Mouse (Mus musculus) liver (tissue): Measurements from ENCODE around the gene Hid1.
"Not testable (repeated sequence)": the region's sequence is repeated elsewhere in the genome, so short reads cannot be mapped to it uniquely, and the experiment has no call there.

Source experiments
- DNase-seq: peaks from one replicate; pipeline ENCODE4 v3.0.0-alpha.2; 2020; ENCODE audit warnings: mixed read lengths

Gene Hid1

DNA sequence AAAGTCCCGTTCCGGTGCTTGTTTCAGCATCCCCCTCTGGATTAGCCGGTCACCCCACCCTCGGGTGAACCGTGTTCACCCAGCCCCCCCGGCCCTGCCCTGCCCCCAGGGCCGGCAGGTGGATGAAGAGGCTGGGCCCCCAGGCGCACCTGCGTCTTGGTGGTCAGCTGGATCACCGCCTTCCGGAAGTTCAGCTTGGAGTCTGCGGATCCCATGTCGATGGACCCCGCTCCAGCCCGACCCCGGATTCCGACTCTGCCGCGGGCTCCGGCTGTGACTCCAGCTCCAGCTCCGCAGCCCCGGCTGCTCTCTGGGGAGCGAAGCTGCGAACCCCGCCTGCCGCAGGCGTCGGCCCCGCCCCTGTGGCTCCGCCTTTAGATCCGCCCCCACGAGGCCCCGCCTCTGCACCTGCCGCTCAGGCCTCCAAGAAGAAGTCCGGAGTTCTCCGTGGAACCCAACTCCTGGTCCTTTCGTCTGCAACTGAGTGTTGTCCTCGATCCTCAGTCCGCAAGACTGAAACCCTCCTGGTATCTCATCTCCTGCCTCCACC, at the start of gene Hid1:
TSS of gene Hid1 (minus strand) at position 362 of the 550 bp plus-strand sequence.
- DNase-seq = peak; percentile 80

DNA sequence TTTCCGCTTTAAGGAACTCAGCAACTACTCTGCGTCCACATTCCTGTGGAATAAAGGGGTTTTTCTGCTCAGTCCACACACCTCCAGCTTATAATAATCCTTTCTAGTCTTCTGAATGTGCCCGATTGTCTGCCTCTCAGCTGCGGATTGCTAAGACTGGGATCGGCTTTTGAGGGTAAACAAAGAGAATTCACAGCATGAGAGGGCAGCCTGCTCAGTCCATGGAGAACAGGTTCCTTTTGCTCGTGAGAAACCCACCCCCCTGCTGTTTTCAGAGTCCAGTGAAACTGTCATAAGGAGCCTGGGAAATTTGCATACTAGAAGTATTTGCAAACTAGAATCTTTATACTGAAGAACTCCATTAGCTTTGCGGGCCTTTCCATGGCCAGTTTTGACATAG, 42.0 kb upstream of the Hid1 start:
- no peak for DNase-seq

DNA sequence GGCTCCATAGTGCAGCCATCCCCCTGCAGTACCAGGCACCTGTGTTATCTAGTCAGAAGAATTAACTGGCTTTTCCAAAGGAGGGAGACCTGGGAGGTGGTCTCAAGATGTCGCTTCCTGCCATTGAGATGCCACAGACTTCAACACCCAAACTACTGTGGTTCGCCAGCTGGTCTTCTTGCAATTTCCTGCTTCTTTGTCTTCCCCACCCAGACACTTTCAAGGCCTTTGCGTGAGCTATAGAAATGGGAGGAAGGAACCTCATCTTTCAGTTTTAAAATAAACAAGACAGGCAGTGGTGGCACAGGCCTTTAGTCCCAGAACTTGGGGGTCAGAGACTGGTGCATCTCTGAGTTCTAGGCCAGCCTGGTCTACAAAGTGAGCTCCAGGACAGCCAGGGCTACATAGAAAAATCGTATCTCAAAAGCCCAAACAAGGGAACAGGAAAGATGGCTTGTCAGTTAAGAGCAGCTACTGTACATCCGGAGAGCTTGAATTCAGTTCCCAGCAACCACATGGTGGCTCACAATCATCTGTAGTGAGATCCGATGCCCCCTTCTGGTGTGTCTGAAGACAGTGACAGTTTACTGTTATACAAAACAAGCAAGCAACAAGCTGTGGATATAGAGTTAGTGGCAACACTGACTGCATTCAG, 40.8 kb upstream of the Hid1 start:
- no peak for DNase-seq

DNA sequence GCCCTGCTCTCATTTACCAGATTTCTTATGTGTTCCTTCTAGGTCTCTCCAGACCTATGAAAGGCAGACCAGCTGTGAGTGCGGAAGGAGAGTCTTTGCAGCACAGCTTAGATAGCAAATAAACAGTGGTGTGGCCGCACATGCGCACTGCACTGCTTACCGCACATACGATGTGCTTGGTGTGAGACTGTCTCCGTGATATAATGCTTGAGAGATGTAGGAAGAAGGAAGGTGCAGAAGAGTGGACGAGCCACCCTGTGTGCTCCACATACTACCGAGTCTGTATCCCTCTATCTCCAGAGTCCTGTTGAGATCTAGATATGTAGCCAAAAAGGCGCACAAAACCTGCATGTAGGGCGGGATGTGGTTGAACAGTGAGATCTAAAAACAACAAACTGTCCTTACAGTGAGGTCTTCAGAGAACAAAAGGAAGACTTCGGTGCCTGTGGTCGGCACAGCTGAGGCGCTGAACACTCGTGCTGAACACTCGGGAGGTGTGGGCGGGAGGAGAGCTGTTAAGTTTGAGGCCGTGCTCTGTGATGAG, 39.4 kb upstream of the Hid1 start:
- DNase-seq = no peak

GRCm38 (mm10) chr11:115405723-115406122, 38.2 kb upstream of the Hid1 start:
- DNase-seq = no peak

- DNase-seq = peak; percentile 83
These were observed 36.0 kb upstream of the Hid1 start, which contains the start of gene Mrpl58 for GRCm38 (mm10) chr11:115403338-115404124. Gene Mrpl58 (plus strand): TSS chr11:115403752.

- DNase-seq = no peak
These were observed 33.3 kb upstream of the Hid1 start for GRCm38 (mm10) chr11:115400630-115401391.

DNA sequence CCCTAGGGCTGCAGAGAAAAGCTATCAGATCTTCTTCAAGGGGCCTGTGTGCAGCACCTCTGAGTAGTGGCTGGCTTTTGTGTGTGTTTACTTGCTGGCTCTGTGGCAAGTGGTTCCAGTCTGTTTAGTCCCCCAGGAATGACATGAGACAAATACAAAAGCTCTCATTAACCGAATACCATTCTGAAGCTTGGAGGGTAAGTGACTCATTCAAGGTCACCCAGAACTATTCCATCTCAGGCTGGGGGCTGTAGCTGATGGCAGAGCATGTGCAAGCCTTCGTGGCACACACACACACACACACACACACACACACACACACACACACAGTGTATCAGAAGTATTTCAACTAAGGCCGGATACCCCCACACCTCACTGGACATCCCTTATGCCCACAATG, 32.6 kb upstream of the Hid1 start:
- DNase-seq = no peak

DNA sequence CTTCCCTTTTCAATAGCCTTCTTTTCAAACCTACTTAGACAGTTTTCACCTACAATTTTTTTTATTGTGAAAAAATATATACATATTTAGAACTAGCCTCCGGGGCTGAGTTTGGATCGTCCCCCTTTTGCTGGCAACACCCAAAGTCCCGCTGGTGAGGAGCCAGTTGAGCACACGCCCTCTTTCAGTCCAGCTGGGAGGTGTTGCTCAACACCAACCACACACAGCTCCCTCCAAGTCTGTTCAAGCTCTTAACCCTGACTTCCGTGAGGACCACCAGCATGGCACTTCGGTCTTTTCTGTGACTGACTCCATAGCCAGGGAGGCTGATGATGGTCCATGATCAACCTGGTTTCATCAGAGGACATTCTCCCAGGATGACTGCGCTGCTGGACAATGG, 30.5 kb upstream of the Hid1 start:
- DNase-seq = no peak

DNA sequence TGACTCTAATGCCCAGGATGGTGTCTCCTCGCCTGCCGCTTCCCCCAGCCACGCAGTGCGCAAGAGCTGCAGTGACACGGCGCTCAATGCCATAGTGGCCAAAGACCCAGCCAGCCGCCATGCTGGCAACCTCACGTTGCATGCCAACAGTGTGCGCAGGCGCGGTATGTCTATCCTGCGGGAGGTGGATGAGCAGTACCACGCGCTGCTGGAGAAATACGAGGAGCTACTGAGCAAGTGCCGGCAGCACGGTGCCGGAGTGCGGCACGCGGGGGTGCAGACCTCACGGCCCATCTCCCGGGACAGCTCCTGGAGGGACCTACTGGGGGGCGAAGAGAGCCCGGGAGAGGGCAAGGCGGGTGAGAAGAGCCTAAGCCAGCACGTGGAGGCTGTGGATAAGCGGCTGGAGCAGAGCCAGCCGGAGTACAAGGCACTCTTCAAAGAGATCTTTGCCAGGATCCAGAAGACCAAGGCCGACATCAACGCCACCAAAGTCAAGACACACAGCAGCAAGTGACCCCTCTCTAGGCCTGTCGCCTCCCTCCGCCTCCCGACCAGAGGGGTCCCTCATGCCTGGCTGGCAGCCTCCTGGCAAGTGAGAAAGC, 26.3 kb upstream of the Hid1 start:
- DNase-seq = peak; percentile 19

- no peak for DNase-seq
These were observed 23.8 kb upstream of the Hid1 start for GRCm38 (mm10) chr11:115391358-115391757.

GRCm38 (mm10) chr11:115386859-115387258, 19.3 kb upstream of the Hid1 start:
- DNase-seq = not testable (repeated sequence)

GRCm38 (mm10) chr11:115384587-115384986, 17.0 kb upstream of the Hid1 start:
- DNase-seq = no peak

DNA sequence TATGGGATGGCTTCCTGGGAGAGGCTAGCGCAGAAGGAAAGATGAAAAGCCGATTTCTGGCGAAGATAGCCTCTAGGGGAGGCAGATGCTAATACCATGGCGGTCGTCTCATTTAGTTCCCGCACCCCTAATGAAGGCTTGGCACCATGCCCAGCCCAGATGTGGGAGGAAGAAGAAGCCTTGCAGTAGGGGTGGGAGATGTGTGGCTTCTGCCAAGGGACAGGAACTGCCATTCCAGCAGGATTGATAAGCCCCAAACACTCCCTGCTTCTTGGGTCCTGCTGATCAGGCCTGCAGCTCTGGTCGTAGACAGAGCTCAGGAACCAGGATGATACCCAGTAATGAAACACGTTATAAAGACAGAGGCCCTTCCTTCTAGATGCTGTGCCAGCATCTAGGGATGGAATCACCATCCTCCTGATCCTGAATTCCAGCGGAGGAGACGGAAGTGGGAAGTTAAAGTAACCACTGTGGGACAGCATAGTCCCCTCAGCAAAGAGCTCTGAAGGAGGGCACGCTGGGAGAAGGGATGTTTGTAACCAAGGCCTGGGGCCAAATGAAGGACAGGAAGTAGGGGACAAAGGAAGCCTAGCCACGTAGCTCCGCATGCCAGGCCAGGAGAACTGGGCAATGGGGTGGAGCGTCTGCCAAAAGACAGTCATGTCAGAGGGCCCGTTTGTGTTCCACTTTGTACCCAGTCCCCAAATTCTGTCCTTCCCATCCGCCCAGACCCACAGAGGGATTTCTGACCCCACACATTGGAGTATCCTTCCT, 16.3 kb upstream of the Hid1 start:
- peak; percentile 38 for DNase-seq

- no peak for DNase-seq
These were observed 15.3 kb upstream of the Hid1 start for GRCm38 (mm10) chr11:115382891-115383290.

DNA sequence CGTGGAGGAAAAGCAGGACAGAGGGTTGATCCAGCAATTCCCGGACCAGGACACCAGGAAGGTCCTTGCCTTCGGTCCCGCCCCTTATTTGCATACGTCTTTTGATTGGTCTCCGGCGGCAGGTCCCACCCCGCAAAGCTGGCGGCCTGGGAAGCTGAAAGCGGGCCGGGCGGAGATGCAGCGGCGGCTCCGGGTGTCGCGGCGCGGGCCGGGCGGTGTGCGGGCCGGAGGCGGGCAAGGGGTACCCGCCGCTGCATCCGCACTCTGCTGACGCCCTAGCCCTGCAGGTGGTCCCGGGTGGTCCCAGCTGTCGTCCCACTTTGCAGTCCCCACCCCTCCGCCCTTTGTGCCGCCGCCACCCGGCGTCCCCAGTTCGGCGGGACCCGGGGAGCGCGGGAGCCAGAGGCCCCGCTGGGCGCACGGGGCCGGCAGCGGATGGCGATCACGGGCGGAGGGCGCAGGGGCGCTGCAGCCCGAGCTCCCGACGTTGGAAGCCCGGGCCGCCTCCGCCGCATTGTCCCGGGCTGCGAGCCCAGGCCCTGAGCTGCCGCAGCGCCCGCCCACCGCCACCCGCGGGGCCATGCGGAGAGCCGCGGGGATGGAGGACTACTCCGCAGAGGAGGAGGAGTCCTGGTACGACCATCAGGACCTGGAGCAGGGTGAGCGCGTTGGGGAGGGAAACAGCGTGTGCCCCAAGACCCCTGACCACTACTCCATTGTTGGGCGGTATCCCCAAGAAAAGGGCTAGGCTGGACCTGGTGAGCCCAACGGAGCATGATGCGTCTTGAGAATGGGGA, 14.4 kb upstream of the Hid1 start, which contains the start of gene Cdr2l:
TSS of gene Cdr2l (plus strand) at position 174 of the 797 bp plus-strand sequence.
- DNase-seq = peak; percentile 76

- no peak for DNase-seq
These were observed 13.7 kb upstream of the Hid1 start for GRCm38 (mm10) chr11:115381276-115381675.

GRCm38 (mm10) chr11:115377854-115378253, 10.3 kb upstream of the Hid1 start:
- no peak for DNase-seq

- no peak for DNase-seq
These were observed 9.7 kb upstream of the Hid1 start for GRCm38 (mm10) chr11:115377254-115377653.

- no peak for DNase-seq
These were observed 9.2 kb upstream of the Hid1 start for GRCm38 (mm10) chr11:115376722-115377121.
